Mouse (Mus musculus) heart, embryonic 11.5 days (tissue): ENCODE data around the gene Immp2l. TPM values are rescaled to one million over a fixed set of nuclear protein-coding genes. Genes with fewer than 3 reads are reported as not detected.
"Not testable (repeated sequence)": the region's sequence is repeated elsewhere in the genome, so short reads cannot be mapped to it uniquely, and the experiment has no call there.

Source experiments
- ATAC-seq: fragments of 200-750 bp; cut with Nextera tagmentation; replicated peaks from 2 replicates; pipeline ENCODE4 v1.8.0; 2017; ENCODE audit warnings: moderate library complexity; ENCODE audit not compliant: insufficient number of reproducible peaks, low FRiP score, low TSS enrichment
- H3K27ac ChIP-seq: fragments of 300-500 bp; sonication (generic); 2 replicates; pipeline ENCODE4 v1.5.1; 2014; ENCODE audit warnings: mild to moderate bottlenecking, low read depth, low read length
- H3K27me3 ChIP-seq: fragments of 300-500 bp; sonication (generic); 2 replicates; pipeline ENCODE4 v1.6.1; 2014; ENCODE audit warnings: mild to moderate bottlenecking, low read length, mixed read lengths; ENCODE audit not compliant: control insufficient read depth, insufficient read depth
- H3K36me3 ChIP-seq: fragments of 300-500 bp; sonication (generic); 2 replicates; pipeline ENCODE4 v1.6.1; 2014; ENCODE audit warnings: mild to moderate bottlenecking, low read length, moderate library complexity, mixed read lengths; ENCODE audit not compliant: control insufficient read depth, insufficient read depth
- H3K4me1 ChIP-seq: fragments of 300-500 bp; sonication (generic); 2 replicates; pipeline ENCODE4 v1.6.1; 2014; ENCODE audit warnings: low read length; ENCODE audit not compliant: control insufficient read depth, insufficient read depth
- H3K4me2 ChIP-seq: fragments of 300-500 bp; sonication (generic); 2 replicates; pipeline ENCODE4 v1.6.1; 2014; ENCODE audit warnings: mild to moderate bottlenecking, moderate library complexity
- H3K4me3 ChIP-seq: fragments of 300-500 bp; sonication (generic); 2 replicates; pipeline ENCODE4 v1.5.1; 2014; ENCODE audit warnings: low read depth, low read length
- H3K9ac ChIP-seq: fragments of 300-500 bp; sonication (generic); 2 replicates; pipeline ENCODE4 v1.6.1; 2014; ENCODE audit warnings: mild to moderate bottlenecking, low read depth, low read length, moderate library complexity
- H3K9me3 ChIP-seq: fragments of 300-500 bp; sonication (generic); replicated peaks from 2 replicates; pipeline ENCODE4 v1.6.1; 2016; ENCODE audit warnings: low read length; ENCODE audit not compliant: control insufficient read depth
- WGBS: fragments of 180-500 bp; shearing (Covaris S2); extraction: QIAGEN DNeasy Blood & Tissue Kit; methylation state at CpG from one replicate; pipeline ENCODE4 v1.1.7; 2014; ENCODE audit not compliant: insufficient replicate concordance; 5-methylcytosine and 5-hydroxymethylcytosine counted together
- polyA plus RNA-seq: library from polyadenylated mRNA; unstranded; fragments of >200 nt; fragmentation: Nextera tagmentation; extraction: Ambion mirVana; gene quantifications from 2 replicates; pipeline ENCODE4 v1.2.1, GENCODE M21; 2014

Gene Immp2l
- polyA plus RNA-seq, 1 experiment from 2014 or later: 8.2 TPM

DNA sequence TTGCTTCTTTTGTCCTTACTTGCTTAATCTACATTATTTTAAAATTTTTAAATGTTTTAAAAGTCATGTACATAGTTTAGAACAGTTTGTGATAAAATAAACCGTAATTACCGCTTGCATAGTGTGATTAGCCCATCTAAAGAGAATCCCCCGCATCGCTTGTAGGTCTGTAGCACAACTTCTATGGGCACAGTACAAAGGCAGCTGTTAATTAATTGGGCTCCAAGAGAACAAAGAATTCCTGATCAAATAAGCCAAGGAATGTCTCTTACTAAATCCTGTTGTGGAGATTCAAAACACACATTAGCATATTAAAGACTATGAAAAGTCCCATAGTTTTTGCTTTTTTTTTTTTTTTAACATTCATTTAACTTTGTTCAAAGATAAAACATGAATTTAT lies 32.2 kb upstream of the Immp2l start:
- Histone ChIP-seq H3K4me2 (no peak overlapping the region), H3K27me3 (no peaks in the 10 kb centered on the region), H3K4me1 (no peaks in the 10 kb centered on the region), H3K9me3 (no peaks in the 10 kb centered on the region), H3K4me3 (no peak overlapping the region), H3K9ac (no peak overlapping the region), H3K36me3 (no peaks in the 10 kb centered on the region), H3K27ac (no peak overlapping the region)
- ATAC-seq: no peak
- WGBS: 89% methylated on average over 4 of the region's 4 CpGs

DNA sequence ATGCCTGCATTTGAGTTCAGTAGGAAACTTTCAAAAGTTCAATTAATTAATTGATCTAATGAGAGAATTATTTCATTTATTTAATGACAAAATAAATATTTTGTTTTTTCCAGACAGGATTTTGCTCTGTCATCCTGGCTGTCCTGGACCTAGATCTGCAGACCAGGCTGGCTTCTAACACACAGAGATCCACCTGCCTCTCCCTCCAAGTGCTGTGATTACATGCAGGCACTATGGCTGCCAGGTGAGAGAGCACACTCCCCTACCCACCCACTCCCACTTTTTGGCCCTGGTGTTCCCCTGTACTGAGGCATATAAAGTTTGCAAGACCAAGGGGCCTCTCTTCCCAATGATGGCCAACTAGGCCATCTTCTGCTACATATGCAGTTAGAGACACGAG lies 31.7 kb upstream of the Immp2l start:
- not testable (repeated sequence) for H3K36me3 ChIP-seq, H3K9me3 ChIP-seq, H3K4me2 ChIP-seq, H3K4me3 ChIP-seq, ATAC-seq, H3K4me1 ChIP-seq, H3K9ac ChIP-seq, H3K27me3 ChIP-seq, H3K27ac ChIP-seq
- WGBS: 64% methylated on average over 1 of the region's 1 CpGs

DNA sequence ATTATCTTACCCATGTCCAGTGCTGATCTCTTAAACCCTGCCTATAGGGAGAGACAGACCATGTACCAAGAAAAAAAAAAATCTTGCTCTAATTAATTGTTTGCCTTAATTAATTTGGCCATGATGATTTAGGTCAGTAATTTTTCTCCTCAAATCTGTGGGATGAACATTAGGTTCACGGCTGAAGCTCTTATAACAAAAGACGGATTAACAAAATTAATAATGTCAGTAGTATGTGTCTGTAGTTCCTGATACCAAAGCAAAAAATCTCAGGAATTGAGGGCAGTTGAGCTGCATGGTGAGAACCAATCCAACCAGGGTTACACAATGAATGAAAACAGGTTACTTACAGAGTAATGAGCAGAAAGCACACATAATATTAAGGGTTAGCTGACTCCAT lies 29.0 kb upstream of the Immp2l start:
- H3K36me3 ChIP-seq: no peaks in the 10 kb centered on the region
- no peak overlapping the region for H3K27ac ChIP-seq
- no peaks in the 10 kb centered on the region for H3K4me1 ChIP-seq
- no peak for ATAC-seq
- no peaks in the 10 kb centered on the region for H3K9me3 ChIP-seq
- no peak overlapping the region for H3K4me3 ChIP-seq
- no peaks in the 10 kb centered on the region for H3K27me3 ChIP-seq
- WGBS: 84% methylated on average over 2 of the region's 2 CpGs
- no peak overlapping the region for H3K9ac ChIP-seq
- no peak overlapping the region for H3K4me2 ChIP-seq

DNA sequence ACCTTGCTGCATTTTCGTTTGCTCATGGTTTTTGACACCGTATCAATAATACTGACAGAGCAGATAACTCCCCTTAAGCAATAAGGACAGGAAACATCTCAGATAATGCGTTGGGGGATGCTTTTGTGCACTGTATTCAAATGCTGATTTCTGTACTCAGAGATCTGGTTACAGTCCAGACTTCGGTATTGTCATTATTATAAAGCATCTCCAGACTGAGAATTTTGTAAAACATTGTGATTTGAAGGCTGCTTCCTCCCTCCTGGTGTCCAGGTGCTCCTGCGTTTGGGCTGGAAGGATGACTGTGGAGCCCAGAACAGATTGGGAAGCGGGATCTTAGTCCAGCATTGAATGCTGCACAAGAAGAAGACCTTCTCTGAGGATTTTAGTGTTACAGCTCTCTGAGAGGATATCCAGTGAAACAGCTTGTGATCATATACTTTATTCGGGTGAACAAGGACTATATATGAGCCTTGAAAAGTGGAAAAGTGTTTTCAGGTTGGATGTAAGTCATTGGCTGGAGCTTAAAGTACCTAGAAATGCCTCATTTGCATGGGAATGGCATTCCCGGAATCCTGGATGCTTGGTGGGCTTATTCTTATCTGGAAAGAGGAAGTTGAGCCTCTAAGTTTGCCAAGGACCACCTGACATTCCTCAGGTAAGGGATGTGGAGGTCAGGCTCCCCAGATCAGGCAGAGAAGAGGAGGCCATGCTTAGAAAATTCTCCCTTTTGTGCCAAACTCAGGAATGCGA lies 28.1 kb upstream of the Immp2l start:
- H3K9me3 ChIP-seq: no peaks in the 10 kb centered on the region
- no peak overlapping the region for H3K4me2 ChIP-seq
- H3K9ac ChIP-seq: no peak overlapping the region
- ATAC-seq: no peak
- 67% methylated on average over 9 of the region's 9 CpGs for WGBS
- H3K27me3 ChIP-seq: no peaks in the 10 kb centered on the region
- H3K36me3 ChIP-seq: no peaks in the 10 kb centered on the region
- H3K27ac ChIP-seq: no peak overlapping the region
- no peak overlapping the region for H3K4me3 ChIP-seq
- H3K4me1 ChIP-seq: no peaks in the 10 kb centered on the region

DNA sequence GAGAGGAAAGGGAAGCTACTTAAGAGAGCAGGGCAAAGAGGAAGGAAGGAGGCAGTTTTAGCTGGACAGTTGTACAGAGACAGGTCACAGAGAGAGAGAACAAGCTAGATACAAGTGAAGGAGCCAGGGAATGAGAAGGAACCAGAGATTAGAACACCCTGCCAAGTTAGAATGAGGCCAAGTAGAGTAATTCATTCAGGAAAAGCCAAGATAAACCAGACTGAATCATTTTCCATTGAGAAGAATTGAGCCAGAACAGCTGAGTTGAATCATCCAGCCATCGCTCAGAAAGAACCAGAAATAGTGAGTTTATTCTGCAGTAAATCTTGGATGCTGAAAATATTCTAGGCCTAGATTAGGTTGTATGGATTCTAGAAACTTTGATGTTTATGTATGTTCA lies 1.4 kb upstream of the Immp2l start:
- Histone ChIP-seq H3K36me3 (no peaks in the 10 kb centered on the region), H3K4me1 (no peaks in the 10 kb centered on the region), H3K9ac (no peak overlapping the region), H3K27ac (no peak overlapping the region), H3K27me3 (no peaks in the 10 kb centered on the region), H3K9me3 (no peaks in the 10 kb centered on the region), H3K4me2 (no peak overlapping the region), H3K4me3 (no peak overlapping the region)
- 82% methylated on average over 1 of the region's 1 CpGs for WGBS
- no peak for ATAC-seq

DNA sequence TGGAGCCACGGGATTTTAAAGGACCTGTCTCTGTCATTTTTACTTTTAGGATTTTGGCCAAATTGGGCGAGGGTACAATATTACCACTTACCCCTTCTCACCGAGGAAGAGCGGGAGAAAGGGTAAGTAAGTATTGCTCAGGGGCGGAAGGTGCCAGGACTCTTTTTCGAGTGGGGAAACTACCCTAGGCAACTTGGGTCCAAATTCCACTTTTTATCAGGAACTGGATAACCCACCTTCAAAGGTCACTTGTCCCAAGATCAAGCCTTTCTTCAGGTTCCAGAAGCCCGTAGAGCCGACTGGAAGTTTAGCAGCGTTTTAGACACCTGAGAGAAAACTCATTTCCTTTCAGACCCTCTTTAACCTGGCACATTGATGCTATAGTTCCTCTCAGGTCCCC lies 622 bp downstream of the Immp2l start:
- H3K27ac ChIP-seq: no peak overlapping the region

DNA sequence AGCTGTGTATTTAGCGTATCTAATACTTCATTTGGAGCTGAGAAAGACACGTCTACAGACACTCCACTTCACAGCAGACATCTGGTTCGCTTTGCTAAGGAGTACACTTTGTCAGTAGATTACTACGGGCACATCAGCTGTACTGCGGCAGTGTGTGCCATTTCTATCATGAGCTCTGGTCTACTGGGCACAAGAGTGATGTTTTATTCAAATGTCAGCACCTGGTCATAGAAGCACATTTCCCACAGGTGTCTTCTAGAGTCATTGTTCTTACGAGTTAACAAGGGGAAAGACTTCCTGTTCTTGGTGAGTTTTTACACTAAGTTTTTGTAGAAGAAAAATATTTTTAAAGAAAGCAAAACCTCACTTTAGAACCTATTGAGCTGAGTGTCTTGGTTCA lies 3.6 kb downstream of the Immp2l start:
- H3K36me3 ChIP-seq: no peaks in the 10 kb centered on the region
- H3K4me3 ChIP-seq: no peak overlapping the region
- WGBS: 67% methylated on average over 6 of the region's 6 CpGs
- ATAC-seq: no peak
- no peaks in the 10 kb centered on the region for H3K27me3 ChIP-seq
- H3K9ac ChIP-seq: no peak overlapping the region
- H3K9me3 ChIP-seq: no peaks in the 10 kb centered on the region
- H3K27ac ChIP-seq: no peak overlapping the region
- H3K4me2 ChIP-seq: no peak overlapping the region
- H3K4me1 ChIP-seq: no peaks in the 10 kb centered on the region

More for the DNA sequence above, 622 bp downstream of the Immp2l start:
- H3K4me3 ChIP-seq: peak overlapping the region; percentile 73
- no peaks in the 10 kb centered on the region for H3K36me3 ChIP-seq
- H3K9ac ChIP-seq: peak overlapping the region; percentile 80
- no peak for ATAC-seq
- 7% methylated on average over 9 of the region's 9 CpGs for WGBS
- H3K4me2 ChIP-seq: peak overlapping the region; percentile 77
- H3K27me3 ChIP-seq: no peaks in the 10 kb centered on the region
- H3K9me3 ChIP-seq: no peaks in the 10 kb centered on the region
- H3K4me1 ChIP-seq: no peaks in the 10 kb centered on the region

DNA sequence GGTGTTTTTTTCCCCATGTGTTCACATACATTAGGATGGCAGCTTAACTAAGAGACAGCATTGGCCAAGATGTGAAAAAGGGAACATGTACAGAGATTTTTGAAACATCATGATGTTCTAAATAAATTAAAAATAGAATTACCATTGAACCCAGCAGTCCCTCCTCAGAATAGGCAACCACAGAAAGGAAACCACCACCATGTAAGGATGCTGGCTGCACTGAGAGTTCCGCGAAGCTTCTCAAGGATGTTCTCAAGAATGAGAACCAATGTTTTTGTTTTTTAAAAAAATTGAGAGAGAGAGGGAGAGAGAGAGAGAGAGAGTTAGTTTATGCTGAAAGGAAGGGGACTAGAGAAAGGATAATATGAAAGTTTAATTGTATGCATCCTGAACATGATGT lies 7.2 kb downstream of the Immp2l start:
- no peaks in the 10 kb centered on the region for H3K4me1 ChIP-seq
- no peak overlapping the region for H3K27ac ChIP-seq
- no peaks in the 10 kb centered on the region for H3K36me3 ChIP-seq
- H3K9ac ChIP-seq: no peak overlapping the region
- H3K4me3 ChIP-seq: no peak overlapping the region
- no peak for ATAC-seq
- no peak overlapping the region for H3K4me2 ChIP-seq
- no peaks in the 10 kb centered on the region for H3K27me3 ChIP-seq
- 88% methylated on average over 2 of the region's 2 CpGs for WGBS
- H3K9me3 ChIP-seq: no peaks in the 10 kb centered on the region

DNA sequence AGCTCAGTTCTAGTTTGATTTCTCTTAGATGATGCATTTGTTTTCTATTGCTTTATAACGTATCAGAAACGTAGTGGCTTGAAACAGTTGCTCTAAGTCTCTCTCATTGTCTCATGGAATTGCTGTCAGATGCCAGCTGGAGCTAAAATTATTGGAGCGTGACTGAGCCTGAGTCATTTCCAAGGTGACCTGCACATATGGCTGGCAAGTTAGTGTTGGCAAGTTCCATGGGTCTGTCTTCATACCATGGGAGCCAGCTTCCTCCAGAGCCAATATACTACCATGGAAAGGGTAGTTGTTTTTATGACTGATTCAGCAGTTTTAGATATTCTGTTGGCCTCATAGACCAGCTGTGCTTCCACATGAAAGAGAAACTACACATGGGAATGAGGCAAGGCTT lies 9.3 kb downstream of the Immp2l start:
- Histone ChIP-seq H3K36me3 (no peaks in the 10 kb centered on the region), H3K4me1 (no peaks in the 10 kb centered on the region), H3K27ac (no peak overlapping the region), H3K27me3 (no peaks in the 10 kb centered on the region), H3K4me2 (no peak overlapping the region), H3K9ac (no peak overlapping the region), H3K4me3 (no peak overlapping the region), H3K9me3 (no peaks in the 10 kb centered on the region)
- 84% methylated on average over 3 of the region's 3 CpGs for WGBS
- ATAC-seq: no peak
